Mouse (Mus musculus): ENCODE measurements at regions not wholly inside any gene's neighbourhood (a gene's known extent, or its start where the extent isn't known, plus 50 kb on each side); places are given as distances from the start of the nearest gene placed in this dataset.

DNA sequence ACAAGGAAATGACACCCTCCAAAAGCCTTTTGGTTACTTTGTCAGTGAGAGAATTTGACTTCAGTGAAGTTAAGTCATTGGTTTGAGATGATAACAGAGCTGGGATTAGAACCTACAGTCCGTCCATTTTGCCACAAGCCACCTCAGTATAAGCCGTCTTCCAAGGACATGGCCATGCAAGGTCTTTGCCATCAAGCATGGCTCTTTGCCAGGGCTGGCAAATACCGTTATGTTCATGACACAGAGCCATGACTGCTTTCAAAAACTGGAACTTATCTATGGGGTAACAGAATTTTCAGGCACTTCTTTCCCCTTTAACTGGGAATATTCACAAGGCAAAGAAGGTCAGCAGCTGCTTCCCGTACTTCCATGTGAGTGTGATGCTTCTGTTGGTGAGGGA is 441.9 kb upstream of the Fam19a5 start:
- peak; percentile 84 for DNase-seq

DNA sequence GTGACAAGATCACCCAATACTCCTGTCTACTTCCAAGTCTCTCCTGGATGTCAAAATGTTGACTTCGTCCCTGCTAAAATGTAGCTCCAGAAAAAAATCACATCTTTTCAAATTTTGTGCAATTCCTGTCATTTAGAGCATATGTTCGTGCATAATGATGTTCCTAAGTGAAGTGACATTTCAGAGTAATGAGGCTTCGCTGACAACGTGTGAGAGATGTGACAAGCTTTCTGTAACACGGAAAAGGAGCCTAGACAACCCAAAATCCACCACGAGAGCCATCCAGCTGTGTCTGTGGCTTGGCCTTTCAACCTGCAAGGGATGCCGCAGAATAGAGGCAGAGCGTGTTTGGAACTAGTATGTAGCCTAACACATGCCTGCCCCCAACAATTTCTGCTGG is 438.1 kb upstream of the Fam19a5 start:
- DNase-seq, result no peak

DNA sequence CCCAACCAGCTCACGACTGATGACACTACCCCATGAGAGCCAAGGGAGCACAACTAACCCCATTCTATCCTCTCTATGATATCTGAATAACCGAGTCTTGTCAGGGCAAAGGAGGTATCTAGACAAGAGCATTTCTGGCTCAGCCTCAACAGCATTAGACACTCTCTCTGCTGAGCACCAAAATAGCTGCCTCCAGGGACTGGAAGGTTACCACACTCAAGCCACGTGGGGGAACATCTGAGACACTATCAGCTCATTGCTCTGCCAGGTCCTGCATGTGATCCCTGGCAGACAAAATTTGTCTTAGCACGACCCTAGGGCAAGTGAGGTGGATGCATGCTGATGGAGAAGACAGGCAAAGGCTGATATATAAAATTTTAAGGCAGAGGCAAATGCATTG is 436.4 kb upstream of the Fam19a5 start:
- peak; percentile 98 for DNase-seq

DNA sequence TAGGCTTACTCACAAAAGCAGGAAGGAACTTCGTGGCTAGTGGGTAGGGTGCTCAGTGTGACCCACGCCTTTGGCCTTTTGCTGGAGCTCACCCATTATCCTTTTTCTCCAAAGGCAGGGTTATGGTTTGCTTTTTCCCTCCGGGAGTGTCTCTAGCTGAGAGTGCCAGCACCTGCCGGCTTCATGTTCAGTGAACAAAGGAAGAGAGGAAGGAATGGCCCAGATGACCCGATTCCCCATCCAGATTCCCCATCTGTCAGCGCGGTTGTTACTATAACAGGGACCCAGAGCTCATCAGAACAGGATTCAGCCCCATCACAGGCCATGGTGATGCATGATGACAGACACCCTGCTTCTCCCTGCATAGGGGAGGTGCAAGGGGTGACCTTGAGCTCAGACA is 435.7 kb upstream of the Fam19a5 start:
- no peak for DNase-seq

DNA sequence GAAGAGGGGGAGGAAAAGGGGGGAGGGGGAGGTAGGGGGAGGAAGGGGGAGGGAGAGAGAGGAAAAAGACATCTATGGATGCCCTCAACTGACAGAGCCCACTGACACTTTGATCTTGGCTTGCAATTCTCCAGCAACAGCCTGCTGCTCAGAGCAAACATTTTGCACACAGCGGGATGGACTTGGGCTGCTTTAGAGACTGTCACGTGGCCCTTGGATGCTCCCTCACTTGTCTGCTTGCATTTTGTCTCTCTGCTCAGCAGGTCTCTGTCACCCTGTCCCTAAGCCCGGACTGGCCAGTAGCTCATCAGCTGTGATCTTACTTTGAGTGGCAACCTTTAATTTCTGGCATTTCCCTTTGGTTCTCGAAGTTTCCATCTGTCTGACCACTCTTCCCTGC is 421.4 kb upstream of the Fam19a5 start:
- peak; percentile 52 for DNase-seq

DNA sequence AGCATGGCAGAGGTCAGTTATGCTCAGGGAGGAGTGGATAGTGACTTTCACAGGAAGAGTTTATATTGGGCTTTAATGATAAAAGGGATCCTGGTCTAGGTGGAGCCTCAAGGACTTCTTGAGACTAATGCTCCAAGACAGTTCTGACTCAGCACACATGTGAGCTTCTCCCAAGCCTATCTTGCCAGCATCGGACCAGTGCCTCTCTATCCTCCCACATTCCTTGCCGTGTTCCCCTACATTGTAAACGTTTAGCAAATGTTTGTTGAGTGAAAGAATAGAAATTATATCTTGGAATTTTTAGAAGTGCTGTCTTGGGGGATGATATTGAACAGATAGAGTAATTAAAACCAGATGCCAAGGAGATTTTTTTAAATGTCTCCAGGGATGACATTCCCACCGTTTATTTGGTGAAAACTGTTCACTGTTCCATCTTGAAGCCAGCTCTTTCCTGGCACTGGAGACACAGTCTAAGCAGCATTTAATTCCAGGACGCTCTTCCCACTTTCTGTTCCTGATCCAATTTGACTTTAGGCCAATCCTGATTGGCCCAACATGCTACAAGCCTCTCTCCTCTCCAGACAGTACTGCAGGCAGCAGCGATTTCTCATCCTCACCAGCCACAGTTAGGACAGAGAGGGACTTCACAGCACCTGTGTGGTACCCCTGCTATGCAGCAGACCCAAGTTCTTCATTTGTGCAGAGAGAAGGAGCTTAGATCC is 418.5 kb upstream of the Fam19a5 start:
- DNase-seq, result peak; percentile 68

DNA sequence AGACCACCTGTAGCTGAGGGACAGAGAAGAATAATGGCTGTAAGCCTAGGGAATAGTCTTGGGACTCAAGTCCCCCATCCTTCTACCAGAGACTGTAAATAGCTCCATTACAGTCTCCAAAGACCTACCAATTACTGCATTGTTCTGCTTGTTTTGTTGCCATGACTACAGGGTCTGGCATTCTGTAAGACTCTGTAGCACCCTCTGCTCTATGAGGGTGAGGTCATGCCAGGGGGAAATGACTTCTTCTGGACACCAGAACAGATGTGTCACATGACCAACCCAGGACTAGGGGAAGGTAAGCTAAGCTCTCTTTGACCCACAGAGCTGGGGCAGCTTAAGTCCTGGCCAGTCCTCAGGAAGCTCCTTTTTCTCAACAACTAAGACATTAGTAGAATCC is 405.2 kb upstream of the Fam19a5 start:
- peak; percentile 71 for DNase-seq

DNA sequence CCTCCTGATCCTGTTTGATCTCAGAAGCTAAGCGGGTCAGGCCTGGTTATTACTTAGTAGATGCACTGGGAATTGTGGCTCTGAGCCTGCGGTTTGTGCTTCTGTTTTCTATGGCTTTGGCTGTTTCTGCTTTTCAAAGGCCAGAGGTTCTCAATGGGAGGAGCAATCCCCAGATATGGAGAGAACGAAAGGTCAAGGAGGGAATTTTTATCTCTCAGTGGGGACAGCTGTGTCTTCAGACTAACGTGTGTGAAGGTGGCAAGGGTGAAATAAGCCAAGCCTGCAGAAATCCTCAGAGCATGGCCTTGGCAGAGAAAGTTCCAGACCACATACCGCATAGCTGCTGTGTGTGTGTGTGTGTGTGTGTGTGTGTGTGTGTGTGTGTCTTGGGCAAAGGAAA is 375.0 kb upstream of the Fam19a5 start:
- DNase-seq, result peak; percentile 14

DNA sequence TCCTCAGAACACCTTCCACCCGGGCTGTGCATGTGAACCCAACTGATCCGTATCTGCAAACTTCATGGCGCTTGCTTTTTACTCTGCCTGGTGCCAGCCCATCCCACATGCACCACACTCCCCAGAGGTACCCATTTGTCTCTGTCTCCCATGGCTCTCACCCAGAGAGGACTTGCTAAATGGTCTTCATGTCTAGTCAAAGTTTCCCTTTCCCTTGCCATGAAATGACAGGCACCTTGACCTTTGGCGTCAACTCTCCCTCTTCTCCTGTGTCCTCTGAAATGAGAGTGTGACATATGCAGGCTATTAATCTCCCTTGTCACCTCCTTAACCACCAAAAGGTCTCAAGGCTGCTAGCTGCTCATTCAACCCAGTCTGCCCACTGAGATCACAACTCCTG is 373.2 kb upstream of the Fam19a5 start:
- peak; percentile 66 for DNase-seq

DNA sequence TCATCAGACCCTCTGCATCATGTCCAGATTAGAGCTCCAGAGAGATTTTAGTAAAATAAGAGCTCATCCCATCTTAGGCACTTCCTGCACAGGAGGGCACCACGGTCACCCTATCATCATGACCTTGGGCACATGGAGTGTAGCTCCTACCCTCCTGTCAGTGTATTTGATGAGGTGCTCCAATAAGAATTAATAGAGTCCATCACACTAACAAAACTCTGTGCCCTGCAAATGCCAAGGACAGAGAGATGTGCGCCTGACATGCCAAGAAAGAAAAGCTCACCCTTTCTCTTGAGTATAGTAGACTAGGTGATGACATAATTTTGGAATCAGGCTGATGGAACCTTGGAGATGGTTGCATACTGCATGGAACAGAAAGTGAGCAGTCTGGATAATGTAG is 371.0 kb upstream of the Fam19a5 start:
- DNase-seq, result peak; percentile 61

DNA sequence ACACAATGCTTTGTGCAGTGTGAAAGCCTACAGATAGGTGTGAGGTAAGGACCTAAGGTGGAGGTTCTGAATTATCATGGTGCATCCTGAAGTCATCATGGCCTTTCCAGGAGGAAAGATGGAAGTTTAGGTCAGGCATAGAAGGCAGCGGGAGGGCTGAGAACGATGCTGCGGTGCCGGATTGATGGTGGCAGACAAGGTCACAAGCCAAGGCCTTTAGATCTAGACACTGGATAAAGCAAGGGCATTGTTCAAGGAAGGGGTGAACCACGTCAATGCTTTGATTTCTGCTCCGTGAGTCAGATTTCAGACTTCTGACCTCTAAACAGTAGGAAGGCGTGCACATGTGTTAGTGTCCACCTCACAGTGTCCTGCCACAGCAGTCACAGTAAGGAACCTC is 365.5 kb upstream of the Fam19a5 start:
- no peak for DNase-seq

DNA sequence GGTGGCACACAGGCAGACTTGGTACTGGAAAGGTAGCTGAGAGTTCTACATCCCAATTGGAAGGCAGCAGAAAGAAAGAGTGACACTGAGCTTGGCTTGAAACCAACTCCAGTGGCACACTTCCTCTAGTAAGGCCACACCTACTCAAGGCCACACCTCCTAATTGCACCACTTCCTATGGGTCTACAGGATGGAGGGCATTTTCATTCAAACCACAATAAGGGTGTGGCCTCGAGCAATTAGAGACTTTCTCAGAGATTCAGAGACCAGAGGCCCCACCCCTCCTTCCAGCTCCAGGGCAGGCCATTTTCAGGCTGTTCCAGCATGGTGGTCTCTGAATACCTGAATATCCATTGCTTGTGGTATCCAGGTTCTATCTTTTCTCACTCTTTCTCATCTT is 363.3 kb upstream of the Fam19a5 start:
- DNase-seq, result no peak

DNA sequence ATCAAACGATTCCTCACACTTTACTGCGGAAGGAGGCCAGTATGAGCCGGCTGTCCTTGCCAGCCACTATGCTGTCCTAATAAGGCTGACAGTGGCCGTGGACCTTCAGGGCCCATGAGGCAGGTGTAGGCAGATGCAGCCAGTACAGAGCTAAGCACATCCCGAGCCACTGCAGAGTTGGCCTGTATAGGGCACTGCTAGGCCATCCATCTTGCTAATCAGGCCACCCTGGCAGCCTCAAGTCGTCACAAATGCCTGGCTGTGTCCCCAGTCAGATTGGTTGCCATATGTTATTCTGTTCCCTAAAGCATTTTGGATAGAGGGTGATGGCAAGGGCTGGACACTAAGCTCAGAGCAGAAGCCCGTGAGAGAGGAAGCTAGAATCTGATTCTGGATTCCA is 359.9 kb upstream of the Fam19a5 start:
- DNase-seq, result no peak

DNA sequence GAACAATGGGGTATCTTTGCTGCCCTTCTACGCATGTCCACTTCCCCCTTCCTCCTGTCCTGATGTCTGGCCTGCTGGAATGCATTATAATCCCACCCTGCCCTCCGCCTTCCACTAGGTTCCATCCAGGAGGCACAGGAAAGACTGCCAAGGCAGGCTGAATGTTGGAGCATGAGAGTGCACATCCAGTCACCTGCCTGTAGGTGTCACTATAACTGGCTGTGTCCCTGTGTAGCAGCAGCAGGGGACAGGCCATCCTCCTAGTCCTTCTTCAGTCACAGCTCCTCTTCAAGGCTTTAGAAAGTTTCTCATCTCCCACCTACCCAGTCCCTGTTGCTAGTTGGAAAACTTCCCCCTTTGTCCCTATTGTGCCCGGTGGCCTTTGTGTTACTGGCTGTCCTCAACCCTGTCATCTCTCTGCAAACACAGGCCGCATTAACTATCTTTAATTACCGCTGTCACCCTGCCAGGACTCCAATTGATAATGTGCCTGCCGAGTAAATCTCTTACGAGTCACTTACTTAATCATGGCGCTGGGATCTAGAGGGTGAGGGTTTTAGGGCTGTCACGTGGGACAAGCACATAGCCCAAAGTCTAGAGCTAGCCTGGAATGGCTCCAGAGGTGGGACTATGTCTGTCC is 355.2 kb upstream of the Fam19a5 start:
- no peak for DNase-seq

DNA sequence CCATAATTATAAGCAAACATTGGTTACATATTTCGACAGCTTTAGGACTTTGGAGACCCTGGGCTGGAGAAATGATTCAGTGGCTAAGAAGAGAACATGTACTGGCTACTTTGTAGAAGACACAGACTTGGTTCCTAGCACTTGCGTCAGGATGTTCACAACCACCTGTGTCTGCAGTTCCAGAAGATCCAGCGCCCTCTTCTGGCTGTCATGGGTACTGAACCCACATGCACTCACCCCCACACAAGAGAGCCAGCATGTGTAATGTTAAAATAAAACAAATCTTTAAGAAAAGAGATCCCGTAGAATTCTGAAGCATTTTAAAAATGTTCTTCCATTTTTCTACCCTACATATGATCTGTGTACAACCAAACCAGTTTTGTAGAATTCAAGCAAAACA is 352.2 kb upstream of the Fam19a5 start:
- DNase-seq, result peak; percentile 43

DNA sequence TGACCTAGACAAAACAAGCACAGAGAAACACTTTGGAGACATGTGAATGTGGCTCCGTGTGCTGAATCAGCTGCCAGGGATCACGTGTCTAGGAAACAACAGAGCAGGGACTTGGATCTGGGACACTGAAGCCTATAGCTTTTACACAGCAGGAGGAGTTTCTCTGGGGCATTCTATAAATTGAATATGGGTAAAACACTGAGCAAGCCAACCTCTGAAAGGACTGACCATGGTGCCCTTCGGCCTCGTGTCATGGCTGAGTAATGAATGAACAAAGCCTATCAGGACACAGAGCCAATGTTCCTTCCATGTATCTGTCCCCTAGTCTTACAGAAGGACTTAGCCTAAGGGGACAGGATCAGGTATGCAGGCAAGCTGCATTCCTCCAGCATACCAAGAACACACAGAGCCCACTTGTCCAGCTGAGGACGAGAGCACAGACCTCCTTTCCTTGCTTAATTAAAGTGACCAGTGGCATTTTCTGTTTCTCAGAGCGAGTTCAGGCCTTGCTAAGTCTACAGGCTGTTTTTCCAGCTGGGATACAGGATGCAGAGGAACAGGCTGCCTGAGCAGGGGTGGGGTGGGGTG is 347.7 kb upstream of the Fam19a5 start:
- peak; percentile 72 for DNase-seq

DNA sequence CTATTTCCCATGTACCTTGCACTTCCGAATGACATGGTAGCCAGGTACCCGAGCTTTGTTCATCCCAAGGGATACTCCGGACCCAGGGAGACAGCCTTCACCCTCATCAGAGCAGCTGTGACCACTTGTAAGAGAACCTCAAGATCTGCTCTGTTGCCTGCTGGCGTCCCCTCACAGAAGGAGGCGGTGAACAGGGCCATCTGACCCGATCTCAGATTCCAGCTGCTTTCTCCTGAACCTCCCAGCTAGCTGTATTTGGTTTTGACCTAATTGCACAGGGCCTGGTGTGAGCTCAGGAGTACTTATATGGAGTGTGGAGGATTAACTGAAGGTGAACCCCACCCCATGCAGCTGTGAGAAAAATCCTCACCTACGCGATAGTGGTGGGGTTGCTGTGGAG is 344.5 kb upstream of the Fam19a5 start:
- peak; percentile 80 for DNase-seq

DNA sequence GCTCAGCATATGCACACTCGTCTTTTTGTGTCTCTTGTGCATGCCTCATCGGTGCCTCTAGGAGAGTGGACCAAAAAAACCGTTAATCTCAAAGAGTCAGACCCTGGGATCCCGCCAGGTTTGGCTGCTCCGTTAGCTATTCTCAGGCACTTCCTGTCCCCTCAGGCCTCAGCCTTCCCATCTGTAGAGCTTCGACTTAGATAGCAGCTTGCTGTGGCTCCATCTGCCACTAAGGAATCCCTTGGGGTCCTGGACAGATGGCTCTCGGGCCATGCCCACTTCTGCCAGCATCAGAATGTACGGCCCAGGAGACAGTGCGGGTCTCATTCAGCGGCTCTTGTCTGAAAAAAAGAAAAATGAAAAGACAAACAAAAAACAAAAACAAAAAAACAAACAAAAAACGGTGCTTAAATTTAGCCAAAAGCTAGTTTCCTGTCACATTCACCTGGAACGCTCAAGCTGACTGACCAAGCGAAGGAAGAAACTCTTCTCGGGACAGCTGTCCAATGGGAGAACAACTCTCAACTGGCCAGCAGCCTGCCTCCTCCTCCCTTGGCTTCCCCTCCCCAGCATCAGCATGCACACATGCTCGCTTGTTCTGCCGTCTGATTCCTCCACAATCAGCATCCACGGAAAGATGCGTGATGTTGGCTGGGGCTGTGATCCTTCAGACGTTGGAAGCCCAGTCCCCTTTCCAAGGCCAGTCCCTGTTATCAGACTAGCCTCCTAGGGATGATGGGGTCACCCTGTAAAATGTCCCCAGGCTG is 343.6 kb upstream of the Fam19a5 start:
- peak; percentile 85 for DNase-seq

DNA sequence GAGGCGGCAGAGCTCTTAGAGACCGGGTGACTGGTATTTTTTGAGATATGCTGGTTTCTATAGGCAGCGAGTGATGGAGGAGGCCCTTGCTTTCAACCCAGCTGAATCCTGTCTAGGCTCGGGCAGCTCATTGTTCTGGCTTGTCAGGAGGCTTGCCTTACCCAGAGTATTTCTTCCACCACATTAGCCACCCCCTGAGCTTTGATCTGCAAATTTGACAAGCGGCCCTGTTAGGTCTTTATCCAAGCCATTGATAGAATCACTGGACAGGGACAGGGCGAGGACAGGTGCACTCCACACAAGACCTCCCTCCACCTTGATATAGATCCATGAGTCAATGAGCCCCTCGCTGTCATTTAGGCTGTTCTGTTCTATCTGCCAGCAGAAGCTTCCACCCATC is 343.0 kb upstream of the Fam19a5 start:
- no peak for DNase-seq

DNA sequence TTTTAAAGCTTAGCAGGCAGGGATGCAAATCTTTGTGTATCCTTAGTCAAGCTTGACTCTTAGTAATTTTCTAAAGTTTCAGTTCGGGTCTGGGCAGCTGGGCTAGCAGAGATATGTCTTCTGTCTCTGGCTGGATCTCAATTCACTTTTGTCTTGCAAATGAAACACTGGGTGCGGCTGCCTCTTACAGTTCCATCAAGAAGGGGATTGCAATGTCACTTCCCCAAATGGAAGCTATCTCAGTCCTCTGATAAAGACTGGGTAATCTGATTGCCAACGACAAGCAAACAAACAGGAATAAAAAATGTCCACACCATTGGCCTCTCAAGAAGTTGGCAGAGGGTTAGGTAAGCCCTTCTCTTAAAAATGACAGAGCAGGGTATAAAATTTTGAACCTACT is 314.1 kb upstream of the Fam19a5 start:
- DNase-seq, result peak; percentile 52

DNA sequence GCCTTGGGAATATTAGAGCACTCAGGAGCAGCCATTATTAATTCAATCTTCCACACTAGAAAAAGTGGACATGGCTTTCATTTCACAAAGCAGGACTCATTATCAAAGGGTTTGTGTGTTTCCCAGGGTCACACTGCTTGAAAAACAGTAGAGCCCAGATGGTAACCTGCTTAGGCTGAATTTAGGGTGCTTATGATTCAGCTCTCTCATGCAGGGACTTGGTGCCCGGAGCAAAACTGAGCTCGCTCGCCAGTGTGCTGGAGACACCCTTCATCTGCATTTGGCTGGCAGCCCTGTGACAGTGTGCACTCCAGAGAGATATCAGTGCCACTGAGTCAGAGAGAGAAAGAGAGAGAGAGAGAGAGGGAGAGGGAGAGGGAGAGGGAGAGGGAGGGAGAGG is 308.0 kb upstream of the Fam19a5 start:
- peak; percentile 74 for DNase-seq

DNA sequence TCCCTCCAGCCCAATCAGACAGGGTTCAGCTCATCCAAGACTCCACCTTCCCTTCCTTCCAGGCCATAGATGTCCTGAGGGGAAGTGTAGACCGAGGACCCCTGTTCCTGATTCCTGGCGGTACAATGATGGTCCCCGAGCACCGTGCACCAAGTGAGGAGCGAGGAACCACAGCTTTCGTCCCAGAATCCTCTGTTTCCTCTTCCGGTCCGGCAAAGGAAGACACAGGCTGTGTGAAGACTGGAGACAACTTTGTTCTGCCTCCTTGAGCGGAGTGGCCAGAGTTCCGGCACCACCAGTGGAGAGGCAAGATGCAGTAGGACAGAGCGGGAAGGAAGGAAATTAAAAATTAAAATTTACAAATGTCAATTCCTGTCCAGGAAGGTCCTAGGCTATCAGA is 305.0 kb upstream of the Fam19a5 start:
- peak; percentile 77 for DNase-seq

DNA sequence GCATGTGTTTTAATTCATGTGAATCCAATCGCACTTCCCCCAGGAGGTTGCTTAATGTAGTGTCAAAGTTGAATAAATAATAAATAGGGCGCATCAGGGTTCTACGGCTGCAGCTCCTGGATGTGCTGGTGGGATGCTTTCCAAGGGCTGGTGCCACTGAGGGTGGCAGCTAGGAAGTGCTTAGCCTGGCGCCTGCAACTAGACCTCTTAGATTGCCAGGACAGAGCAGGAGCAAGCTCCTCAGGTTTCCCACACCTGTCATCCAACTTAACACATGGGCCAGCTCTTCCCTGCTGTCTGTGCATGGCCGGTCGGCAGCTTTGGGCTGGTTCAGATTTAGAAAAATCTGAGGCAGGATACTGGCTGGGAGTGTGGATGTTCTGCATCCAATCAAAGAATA is 282.6 kb upstream of the Fam19a5 start:
- no peak for DNase-seq

DNA sequence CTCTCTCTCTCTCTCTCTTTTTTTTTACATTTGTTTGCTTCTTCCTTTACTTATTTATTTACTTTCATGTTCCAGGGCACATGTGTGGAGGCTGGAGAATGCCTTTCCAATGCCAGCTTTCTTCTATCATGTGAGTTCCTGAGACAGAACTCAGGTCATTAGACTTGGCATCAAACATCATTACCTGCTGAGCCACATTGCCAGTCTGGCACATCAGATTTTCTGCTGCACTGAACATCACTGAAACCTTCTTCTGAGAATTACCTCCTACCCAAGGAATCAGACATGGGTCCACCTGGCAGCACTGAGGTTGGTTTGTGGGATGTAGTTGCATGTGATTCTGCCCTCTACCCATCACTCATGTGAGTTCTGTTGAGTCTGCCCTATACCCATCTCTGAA is 279.2 kb upstream of the Fam19a5 start:
- DNase-seq, result no peak
